Mouse (Mus musculus) naive thymus-derived CD4-positive, alpha-beta T cell, adult 2 months (primary cell): ENCODE data around the gene Tctex1d4.

ENCODE experiments used
- DNase-seq: peaks from one replicate; pipeline ENCODE4 v3.0.0-alpha.2; 2011; ENCODE audit warnings: low read depth

The Tctex1d4 gene

DNA sequence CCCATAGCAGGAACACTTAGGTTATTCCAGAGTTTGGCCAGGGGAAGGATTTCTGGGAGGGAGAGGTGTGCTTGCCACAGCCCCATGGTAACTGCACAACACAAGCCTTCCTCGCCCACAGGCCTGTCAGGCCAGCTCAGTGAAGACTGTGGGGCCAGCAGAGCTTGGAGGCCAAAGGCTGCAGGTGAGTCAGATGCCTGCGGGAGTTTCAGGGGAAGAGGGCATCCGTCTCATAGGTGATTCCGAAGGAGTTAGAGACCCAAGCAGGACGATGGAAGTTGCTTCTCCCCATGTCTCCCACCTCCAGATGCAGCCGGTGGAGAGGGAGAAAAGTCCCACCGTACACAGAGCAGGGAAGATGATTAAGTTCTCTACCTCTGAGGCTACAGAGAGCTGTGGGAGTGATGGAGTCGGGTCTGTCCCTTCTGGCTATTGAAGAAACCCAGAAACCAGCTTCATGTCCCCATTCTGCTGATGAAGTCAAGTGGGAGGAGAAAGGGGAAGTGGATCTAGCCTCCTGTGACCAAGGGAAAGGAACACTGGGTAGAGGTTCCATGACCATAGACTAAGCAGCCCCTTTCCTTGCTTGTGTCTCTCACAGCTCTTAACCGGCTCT is at the start of gene Tctex1d4:
Gene Tctex1d4 (plus strand): TSS at position 120 of the 616 bp plus-strand sequence.
- DNase-seq: no peak

DNA sequence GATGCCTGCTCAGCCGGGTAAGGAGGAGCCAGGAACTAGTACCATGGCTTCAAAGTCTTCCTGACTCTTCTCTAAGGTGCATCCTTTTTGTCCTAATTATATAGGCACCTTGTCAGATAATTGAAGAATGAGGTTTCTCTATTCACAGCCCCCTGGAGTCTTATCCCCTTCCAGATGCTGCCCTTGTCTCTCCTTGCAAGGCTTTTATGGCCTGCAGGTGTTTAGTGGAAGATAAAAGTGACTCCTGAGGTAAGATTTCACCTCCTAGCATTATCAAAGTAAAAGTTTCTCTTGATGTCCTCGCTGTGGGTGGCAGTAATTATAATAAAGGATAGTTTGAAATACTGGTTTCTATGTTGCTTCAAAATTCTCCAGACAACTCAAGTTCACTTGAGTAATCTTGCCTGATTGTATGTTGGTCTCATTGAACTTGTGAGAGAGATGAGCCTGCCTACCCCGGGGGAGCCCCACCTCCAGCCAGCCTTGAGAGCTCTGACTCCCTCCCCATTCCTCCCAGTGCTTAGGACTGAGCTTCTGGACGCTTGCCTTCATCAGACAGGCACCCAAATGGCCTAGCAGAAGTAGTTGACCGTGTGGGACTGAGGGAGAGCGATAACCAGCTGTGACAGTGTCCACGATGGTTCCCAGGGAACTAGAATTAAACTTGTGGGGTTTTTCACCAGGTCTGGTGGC is 38.5 kb upstream of the Tctex1d4 start:
- no peak for DNase-seq

DNA sequence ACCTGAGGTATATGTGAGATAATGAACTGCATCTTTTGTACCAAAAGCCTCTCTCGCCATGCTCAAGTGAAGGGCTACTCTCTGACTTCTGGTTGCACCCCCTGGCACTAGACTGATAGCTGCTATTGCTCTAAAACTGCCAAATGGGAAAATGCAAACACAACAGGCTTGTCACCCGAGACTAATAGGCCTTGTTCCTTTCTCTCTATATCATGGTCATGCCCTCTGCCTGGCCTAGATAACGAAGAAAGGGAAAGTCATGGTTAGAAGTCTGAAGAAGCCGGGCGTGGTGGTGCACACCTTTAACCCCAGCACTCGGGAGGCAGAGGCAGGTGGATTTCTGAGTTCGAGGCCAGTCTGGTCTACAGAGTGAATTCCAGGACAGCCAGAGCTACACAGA is 36.0 kb upstream of the Tctex1d4 start:
- no peak for DNase-seq

DNA sequence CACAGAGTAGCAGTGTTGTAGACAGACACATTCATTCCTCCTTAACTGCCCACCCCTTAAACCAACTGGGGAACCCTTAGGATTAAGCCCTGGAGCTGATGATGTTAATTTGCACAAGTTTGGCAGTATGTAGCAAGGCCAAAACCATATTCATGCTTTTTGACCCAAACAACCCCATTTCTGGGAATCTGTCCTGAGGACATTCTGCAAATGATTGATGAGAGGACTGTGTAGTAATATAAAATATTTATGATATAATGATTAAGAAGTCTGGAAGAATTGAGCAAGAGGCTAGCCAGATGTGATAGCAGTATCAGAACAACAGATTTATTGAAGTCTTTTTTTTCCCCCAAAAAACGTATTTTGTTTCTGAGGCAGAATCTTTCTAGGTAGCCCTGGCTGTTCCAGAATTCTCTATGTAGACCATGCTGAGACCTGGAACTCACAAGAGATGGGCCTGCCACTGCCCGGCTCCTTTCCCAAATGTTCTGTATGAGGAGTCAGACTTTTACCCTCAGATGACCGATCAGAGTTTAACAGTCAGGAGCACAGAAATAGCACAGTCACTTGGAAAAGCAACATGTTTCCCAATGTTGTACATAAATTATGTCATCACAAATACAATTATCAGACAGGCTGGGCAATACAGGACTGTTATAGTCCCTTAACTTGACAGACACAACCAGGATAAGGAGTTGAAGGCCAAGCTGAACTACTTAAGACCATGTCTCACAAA is 31.8 kb upstream of the Tctex1d4 start:
- no peak for DNase-seq

DNA sequence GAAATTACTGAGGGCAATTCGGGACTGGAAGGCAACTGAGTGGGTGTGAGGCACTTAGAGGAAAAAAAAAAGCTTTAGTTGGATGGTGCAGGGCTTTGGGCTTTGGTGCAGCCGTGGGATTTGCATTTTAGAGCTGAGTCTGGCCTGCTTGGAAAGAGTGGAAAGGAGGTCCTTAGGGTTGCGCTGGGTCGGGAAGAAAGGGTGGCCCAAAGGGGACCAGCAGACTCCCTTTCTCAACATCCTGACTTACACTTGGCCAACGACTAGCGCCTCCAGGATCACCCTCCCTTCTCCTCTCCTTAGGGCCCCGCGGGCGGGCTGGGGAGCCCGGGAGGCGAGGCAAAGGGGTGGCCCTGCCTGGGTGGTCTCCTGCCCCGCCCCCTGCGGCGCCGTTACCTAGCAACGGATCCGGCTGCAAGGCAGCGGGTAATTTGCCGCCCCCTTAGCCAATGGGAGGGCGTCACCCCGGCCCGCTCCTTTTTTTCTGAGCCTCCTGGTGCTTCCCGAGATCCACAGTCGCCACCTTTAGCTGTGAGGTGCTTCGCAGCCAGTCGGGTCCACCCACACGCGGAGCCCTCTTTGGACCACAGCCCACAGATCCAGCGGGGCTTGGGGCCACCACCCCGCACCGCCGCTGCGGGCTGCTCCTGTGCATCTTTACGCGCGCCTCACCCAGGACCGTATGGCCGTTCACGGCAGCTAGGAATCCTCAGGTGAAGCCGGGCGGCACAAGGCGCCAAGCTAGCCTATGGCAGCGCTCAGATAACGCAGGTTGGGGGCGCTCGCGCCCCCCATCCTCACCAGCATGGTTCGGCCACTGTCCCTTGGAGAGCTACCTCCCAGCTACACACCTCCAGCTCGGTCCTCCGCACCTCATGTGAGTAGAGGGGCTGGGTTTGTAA is 30.8 kb upstream of the Tctex1d4 start, which contains the start of gene Ptch2:
Gene Ptch2 (plus strand): TSS at position 525 of the 902 bp plus-strand sequence.
- no peak for DNase-seq

DNA sequence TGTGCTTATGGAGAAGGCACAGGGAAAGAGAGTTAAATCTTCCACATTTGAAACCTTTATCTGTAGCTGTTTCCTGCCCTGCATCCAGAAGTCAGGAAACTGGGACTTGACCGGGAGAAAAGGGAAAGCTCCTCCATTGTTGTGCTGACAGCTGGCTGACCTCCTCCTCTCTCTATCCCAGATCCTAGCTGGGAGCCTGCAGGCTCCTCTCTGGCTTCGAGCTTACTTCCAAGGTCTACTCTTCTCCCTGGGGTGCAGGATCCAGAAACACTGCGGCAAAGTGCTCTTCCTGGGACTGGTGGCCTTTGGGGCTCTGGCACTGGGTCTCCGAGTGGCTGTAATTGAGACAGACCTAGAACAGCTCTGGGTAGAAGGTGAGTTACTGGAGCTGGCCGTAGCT is 29.9 kb upstream of the Tctex1d4 start:
- DNase-seq: no peak

DNA sequence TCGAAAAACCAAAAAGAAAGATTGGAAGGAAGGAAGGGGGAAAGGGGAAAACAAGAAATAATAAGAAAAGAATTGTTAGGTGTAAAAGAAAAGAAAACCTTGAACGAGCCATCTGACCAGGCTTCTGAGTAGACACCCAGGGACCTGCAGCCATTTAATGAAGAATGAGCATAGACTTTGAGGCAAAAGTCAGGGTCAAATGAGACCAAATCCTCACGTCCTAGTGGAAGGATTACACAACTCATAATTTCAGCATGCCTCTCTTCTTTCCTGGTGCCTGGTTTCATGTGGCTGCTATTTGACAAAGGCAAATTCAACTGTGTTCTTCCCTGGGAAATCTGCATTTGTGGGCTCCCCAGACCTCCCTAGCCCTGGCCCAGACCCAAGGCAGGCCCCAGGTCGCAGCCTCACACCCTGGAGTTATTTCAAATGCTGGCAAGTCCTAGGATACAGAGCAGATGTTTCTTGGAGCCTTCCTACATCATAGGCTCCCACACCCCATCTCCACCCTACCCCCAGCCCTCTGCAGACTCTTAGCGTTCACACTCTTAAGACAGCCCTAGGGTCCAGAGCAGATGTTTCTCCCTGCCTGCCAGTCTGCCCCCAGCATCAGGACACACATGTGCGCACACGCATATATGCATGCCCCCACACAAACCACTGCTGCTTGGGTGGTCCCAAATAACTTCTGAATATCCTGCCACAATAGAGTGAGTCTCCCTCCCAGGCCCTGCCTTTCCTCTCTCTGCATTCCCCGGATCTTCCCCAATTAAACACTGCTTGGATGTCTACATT is 28.4 kb upstream of the Tctex1d4 start:
- no peak for DNase-seq

DNA sequence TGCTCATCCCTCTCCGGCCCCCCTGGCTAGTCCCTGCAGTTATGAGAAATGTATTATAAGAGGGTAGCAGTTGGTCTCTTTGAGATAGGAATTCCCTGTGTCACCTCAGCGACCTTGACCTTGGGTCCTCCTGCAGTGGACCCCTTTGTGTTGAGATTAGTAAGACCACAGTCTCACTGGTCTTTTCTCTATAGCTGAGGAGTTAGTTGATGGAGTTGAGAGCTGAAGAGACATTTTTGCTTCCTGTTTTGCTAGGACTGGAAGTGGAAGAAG is 27.9 kb upstream of the Tctex1d4 start:
- no peak for DNase-seq

DNA sequence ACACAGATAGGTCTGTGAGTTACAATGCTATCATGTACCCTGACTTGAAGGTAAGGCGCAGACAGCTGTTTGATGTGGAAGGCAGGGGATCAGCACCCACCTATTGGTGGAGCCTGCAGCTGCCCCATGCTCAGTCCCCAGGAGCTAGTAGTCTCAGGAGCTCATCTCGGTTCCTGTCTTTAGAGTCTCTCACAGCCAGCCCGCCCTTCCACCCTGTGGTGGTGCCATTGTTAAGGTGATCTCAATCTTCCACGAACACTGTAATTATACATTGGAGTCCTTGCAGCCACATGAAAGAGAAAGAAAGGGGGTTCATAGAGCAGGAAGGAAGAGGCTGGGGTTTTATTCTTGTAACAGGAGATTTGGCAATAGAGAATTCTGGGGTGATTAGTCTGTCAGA is 26.6 kb upstream of the Tctex1d4 start:
- no peak for DNase-seq

DNA sequence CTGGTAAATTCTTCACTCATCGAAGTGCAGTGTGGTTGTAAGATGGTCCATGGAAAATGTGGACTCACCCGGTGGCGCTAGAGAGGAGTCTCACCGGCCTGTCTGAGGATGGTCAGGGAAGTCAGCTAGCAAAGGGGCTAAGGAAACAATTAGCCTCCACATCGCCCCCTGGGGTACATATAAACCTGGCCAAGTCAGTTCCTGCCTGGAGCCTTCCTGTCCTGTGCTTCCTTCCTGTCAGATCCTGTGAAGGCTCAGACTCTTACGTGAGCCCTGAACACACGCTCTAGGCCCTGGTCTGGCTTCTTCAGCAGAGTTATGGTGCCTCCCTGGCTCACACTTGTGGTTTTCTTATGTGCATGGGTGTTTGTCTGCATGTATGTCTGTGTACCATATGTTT is 25.4 kb upstream of the Tctex1d4 start:
- peak; percentile 44 for DNase-seq

DNA sequence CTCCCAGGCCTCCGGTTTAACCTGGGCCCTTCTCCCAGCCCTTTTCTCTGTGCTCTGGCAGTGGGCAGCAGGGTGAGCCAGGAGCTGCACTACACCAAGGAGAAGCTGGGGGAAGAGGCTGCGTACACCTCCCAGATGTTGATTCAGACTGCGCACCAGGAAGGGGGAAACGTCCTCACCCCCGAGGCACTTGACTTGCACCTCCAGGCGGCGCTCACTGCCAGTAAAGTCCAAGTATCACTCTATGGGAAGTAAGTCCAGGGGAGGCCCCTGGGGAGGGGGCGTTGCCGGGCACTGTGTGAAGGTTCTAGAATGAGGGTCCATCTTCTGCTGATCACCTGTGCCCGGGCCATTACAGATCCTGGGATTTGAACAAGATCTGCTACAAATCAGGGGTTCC is 21.9 kb upstream of the Tctex1d4 start:
- DNase-seq: no peak

DNA sequence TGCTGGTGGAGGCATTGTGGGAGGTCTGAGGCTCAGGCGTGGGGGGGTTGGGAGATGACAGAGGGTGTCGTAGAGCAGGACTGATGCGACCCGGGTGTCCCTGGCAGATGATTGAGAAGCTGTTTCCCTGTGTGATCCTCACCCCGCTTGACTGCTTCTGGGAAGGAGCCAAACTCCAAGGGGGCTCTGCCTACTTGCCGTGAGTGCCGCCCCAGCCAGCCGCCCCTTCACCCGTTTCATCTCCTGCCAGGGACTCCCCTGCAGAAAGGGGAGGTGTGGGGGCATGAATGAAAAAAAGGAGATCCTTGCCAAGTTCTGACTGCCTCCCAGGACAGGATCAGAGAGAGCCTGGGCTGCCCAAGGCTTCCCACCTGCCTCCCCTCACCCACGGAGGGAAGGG is 21.5 kb upstream of the Tctex1d4 start:
- DNase-seq: no peak

DNA sequence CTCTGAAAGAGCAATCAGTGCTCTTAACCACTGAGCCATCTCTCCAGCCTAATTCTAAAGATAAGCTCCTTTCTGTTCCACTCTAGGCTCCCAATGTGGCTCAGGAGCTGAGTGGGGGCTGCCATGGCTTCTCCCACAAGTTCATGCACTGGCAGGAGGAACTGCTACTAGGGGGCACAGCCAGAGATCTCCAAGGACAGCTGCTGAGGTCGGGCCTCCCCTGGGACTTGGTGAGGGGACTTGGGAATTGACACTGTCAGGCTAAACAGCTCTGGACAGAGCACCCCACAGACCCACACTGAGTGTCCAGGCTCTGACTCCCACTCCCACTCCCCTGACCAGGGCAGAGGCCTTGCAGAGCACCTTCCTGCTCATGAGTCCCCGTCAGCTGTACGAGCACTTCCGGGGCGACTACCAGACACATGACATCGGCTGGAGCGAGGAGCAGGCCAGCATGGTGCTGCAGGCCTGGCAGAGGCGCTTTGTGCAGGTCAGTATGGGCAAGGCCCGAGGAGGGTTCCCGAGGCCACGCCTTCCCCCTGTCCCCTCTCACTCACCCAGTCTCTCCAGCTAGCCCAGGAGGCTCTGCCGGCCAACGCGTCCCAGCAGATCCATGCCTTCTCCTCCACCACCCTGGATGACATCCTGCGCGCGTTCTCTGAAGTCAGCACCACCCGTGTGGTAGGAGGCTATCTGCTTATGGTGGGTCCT is 18.6 kb upstream of the Tctex1d4 start:
- DNase-seq: no peak

DNA sequence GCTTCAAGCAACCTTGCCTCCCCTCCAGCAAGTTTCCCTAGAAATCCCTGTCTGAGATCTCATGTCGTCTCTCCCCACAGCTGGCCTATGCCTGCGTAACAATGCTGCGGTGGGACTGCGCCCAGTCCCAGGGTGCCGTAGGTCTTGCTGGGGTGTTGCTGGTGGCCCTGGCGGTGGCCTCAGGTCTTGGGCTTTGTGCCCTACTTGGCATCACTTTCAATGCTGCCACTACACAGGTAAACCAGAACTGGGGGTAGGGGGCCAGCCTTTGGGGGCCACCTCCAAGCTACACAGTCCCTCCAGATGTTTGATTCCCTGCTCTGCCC is 18.1 kb upstream of the Tctex1d4 start:
- DNase-seq: no peak

DNA sequence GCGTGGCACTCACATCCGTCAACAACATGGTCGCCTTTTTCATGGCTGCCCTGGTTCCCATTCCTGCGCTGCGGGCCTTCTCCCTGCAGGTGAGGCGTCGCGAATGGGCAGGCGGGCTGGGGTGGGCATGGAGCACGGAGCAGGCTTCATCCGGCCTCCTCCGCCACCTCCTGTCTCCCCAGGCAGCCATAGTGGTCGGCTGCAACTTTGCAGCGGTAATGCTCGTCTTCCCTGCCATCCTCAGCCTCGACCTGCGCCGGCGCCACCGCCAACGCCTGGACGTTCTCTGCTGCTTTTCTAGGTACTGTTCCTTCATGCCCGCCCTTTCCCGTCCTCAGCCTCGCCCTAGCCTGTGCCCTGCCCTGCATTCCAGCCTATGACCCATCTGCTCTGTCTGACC is 17.3 kb upstream of the Tctex1d4 start:
- no peak for DNase-seq

DNA sequence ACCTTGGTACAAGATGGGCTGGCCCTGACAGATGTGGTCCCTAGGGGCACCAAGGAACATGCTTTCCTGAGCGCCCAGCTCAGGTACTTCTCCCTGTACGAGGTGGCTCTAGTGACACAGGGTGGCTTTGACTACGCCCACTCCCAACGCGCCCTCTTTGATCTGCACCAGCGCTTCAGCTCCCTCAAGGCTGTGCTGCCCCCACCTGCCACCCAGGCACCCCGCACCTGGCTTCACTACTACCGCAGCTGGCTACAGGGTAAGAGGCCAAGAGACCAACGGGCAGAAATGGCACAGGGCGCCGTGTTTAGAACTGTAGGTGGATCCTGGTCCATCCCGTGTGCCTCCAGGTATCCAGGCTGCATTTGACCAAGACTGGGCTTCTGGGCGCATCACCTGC is 16.3 kb upstream of the Tctex1d4 start:
- no peak for DNase-seq

DNA sequence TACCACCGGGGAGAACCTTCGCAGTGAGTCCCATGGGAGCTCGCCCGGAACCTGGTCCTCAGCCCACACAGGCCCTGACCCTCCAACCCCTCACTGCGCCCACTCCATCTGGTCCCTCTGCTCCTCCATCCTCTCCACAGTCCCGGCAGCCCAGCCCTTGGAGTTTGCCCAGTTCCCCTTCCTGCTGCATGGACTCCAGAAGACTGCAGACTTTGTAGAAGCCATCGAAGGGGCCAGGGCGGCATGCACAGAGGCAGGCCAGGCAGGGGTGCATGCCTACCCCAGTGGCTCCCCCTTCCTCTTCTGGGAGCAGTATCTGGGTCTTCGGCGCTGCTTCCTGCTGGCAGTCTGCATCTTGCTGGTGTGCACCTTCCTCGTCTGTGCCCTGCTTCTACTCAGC is 15.6 kb upstream of the Tctex1d4 start:
- DNase-seq: no peak

DNA sequence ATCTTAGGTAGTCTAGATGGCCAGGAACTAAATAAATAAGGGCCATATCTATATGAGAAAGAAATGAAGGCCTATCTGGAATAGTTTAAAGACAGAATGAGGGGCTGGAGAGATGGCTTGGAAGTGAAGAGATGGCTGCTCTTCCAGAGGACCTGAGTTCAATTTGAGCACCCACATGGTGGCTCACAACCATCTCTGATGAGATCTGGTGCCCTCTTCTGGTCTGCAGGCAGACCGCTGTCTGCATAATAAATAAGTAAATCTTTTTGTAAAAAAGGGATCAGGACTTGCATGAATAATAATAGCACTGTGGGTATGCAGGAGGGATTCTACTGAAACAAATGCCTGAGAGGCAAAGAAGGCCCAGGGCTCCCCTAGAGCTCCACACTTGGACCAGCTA is 13.4 kb upstream of the Tctex1d4 start:
- peak; percentile 22 for DNase-seq

DNA sequence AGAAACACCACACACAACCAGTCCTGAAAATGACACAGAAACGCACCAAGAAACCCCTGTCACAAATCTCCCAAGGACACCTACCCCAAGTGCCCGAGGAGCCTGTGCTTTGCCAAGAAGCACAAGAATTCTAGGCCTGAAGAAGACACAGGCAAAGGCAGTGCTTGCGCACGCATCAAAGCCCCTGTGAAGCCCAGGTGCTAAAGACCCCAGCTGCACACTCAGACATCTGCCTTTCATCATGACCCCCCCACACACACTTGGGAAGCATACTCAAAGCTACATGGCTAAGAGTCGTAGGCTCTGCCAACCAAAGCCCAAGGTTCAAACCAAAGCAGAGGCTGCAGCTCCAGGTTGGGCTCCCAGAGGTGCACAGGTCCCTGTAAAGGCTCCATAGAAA is 11.0 kb upstream of the Tctex1d4 start:
- DNase-seq: no peak

DNA sequence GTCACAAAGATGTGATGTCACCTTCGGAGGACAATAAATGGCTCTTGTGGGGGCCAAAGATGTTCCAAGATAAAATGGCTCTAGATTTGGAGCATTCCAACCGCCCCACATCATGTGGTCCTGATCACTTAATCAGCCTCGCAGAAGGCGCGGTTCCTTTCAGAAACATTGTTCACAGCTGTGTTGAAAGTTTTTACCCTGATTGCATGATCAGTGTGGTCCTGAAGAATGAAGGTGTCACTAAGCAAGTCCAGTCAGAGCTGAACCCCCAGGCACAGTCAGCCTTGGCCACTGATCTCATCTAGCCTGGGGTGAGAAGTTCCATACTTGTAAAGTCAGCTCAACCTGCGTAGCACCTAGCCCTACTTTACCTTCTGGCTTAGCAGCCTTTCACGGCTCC is 8.7 kb upstream of the Tctex1d4 start:
- DNase-seq: no peak

DNA sequence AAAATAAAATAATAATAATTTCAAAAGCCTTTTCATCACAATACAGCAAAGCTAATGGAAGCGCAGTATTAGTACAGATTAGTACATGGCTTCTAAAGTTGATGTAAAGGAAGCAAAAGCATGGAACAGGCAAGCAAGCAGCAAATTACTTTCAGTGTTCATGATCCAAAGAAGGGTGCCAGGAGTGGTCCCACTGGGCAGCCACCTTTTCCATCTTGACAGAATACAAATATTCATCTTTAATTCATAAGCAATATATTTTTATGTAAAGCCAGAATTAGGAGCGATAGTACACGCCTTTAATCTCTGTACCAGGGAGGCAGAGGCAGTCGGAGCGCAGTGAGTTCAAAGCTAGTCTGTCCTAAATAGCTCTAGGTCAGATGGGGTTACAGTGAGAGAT is 7.0 kb upstream of the Tctex1d4 start:
- DNase-seq: no peak
